Mouse (Mus musculus): ENCODE results near the gene Rspry1.

Gene Rspry1

DNA sequence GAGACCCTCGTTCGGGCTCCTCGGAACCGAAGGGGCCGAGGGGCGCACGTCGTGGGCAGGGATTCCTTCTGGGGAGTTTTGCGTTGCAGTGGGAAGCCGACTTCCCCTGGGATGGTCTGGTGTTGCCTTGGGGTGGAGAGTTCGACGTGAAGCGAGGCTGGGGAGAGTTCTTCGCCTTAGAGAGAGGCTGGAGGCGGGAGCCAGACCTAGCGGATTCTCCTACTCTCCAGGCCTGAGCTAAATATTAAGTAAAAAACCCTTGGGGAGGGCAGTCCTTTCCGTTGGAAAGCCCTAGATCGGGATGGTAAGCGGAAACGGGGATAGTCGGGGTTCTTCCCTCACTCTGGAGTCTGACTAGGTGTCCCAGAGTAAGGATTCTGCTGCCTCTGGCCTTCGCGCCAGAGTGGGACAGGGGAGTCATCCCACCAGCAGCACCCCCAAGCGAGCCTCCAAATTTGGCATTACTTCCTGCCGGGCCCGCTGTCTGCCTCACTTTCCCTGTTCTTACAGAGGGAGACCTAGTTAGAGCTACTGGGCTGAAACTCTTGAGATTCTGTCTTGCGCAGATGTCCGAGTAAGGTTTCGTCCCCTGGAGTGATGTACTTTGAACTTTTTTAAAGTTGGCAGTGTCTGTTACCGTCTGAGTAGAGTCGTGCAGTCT lies 864 bp downstream of the Rspry1 start:
- no peak for DNase-seq (ENCODE audit: low read depth, low spot score)

DNA sequence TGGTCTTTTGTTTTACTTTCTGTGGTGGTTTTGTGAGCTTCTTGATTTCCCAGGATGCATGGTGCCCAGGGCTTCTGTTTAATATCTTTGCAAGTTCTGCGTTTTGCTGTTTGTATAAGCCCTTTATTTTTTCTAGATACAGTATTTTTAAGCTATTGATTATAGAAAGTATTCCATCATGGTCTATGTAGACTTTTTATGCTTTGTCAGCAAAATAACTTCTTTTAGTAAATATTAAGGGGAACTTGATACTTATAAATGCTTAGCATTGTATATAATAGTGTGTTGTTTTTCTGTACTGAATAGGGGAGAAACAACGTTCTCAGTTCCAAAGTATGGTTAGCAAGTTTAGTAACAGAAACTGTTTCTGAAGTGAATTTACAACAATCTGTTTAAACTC lies 2.3 kb downstream of the Rspry1 start:
- no peak for DNase-seq (ENCODE audit: low read depth, low spot score)

DNA sequence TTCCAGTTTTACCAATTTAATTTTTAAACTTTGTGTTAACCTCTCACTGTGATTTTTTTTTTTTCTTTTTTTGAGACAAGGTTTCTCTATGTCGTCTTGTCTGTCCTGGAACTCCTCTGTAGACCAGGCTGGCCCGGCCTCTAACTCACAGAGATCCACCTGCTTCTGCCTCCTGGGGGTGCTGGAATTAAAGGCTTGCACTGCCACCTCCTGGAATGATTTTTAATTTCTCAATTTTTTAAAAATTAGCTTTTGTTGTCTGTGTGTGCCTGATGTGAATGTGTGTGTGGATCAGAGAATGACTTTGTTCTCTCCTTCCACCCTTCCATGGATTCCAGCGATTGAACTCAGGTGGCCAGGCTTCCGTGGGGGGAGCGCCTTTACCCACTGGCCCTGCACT lies 5.3 kb downstream of the Rspry1 start:
- DNase-seq (ENCODE audit: low read depth, low spot score) = no peak

DNA sequence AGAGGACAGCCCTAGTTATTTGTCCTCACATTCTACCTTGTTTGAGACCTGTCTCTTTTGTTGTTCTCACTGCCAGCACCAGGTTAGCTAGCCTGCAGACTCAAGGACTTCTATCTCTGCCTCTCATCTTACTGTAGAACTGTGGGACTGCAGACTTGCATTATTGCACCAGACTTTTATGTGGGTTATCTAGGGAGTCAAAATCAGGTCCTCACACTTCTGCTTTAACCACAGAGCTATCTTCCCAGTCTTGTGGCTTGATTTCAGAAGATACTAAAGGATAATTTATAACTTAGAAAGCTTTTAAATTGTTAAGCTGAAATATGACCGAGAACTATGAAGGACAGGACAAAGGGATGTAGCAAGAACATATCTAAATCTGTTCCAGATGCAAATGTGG lies 23.1 kb downstream of the Rspry1 start:
- no peak for DNase-seq (ENCODE audit: low read depth, low spot score)

DNA sequence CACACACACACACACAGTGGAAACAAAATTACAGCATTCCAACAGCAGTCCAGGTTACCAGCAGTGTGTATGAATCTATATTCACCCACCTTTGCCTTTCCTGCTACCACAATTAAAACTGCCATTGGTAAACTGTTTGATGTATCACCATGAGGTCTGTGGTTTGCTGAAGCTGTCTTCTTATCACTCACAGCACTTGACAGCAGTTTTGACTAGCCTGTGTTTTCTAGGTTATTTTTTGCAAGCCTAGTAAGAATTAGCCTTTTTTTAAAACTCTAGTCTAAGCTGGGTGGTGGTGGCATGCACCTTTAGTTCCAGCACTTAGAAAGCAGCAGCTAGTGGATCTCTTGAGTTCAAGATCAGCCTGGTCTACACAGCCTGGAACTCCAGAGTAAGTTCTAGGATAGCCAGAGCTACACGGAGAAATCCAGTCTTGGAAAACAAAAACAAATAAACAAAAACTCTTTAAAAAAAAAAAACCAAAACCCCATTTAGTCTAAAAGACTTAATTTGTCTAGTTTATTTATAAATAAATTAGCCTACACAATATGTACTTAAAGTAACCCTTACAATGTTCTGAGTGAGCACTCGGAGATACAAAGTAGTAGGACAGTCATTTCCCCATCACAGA lies 31.9 kb downstream of the Rspry1 start:
- no peak for DNase-seq (ENCODE audit: low read depth, low spot score)

DNA sequence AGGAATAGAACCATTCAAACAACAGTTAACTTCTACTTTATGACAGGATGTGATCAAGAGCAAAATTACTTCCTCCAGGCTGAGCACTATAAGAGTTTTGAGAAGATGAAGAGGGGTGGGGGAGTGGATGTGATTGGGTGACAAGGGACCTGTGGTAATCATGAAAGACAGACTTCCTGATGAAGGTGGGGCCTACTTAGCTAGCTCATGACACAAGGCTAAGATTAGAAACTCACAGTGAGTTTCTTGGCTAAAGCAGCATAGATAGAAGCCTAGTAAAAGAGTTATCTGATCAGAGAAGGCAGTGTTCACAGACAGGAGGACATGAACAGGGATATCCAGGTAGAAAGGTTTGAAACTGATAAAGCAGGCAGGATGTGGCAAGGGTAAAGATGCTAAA lies 32.5 kb downstream of the Rspry1 start:
- no peak for DNase-seq (ENCODE audit: low read depth, low spot score)

DNA sequence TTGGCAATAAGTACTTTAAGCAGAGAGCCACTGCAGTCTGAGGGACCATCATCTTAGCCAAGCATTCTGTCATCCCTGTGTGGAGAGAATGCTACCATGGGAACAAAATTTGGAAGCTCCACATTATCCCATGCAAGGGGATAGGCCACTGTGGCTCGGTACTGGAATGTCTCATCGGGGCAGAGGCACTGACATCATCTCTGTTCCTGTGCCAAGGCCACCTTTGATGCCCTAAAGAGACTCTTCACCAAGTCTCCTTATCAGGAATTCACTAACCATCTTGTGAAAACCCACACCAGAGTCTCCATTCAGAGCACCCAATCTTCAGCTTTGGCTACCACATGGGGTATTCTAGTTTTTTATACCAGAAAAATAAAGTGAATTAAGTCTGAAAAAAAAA lies 39.4 kb downstream of the Rspry1 start:
- no peak for DNase-seq (ENCODE audit: low read depth, low spot score)

DNA sequence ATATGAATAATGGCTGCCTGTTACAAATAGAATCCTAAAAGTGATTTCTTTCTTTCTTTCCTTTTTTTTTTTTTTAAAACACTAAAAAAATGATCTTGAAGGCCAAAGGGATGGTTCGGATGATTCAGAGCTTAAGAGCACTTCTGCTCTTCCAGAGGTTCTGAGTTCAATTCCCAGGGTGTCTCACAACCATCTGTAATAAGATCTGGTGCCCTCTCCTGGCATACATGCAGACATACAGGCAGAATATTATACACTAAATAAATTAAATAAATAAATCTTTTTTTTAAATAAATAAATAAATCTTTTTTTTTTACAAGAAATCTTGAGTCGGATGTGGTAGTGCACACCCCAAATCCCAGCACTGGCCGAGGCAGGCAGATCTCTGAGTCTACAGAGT lies 40.2 kb downstream of the Rspry1 start:
- no peak for DNase-seq (ENCODE audit: low read depth, low spot score)

DNA sequence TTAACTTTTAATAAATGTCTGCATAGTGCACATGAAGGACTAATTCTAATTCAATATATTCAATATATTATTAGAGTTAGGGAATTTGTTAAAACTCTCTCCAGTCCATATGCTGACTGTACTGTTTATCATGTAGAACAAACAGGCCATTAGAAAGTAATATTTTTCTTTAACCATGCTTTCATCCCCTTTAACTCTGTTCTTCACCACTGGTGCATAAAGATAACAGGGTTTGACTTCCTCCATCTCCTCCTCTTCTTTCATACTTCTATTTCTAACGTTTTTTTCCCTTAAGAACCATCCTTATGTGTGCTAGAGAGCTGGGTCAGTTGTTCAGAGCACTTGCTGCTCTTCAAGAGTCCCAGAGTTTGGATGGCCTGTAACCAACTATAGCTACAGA lies 43.5 kb downstream of the Rspry1 start:
- DNase-seq (ENCODE audit: low read depth, low spot score) = no peak

DNA sequence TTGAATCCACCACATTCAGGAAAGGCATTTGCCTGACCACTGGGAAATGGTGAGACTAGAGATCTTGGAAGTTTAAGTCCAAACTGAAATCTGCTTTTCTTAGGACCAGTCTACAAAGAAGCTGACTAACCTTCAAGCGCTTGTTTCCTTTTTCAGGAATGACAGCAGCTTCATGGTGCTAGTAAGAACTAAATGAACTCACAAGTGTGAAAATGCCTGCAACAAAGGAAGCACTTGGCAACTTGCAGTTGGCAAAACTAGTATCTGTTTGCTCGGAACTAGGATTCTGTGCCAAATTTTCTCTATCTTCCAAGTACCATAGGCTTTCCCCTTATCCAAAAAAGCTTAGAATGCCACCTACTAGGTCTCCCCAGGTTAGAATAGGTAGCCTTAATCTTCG lies 44.4 kb downstream of the Rspry1 start:
- no peak for DNase-seq (ENCODE audit: low read depth, low spot score)

DNA sequence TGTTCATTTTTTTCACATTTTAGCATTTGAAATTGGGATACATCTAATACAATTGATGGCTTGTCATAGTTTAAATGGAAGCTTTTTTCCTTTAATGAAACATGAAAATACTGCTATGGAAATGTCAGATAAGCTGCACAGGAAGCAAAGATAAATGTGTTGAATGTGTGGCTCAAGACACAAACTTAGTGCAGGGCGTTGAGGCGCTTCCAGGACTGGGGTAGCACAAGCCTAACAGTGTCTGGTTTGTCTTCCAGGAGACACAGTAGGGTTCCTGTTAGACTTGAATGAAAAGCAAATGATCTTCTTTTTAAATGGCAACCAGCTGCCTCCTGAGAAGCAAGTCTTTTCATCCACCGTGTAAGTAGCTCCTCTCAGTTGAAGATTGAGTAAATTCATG lies 47.8 kb downstream of the Rspry1 start:
- DNase-seq (ENCODE audit: low read depth, low spot score) = no peak

DNA sequence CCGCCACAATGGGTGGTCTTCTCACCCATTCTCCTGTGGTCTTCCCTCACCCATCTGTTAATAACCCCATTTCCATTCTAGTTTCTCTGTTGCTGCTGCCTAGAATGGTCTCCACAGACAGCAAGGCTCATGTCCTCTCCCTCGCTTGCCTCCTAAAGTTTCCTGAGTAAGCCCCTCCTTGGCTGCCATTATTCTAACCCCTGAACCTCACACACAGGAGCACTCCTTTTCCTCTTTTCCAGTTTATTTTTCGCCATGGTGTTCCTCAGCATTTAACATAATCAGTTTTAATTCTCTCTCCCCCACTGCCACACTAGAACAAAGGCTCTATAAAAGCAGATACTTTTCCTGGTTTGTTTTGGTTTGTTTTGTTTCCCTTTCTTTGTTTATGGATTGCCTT lies 51.2 kb downstream of the Rspry1 start:
- DNase-seq (ENCODE audit: low read depth, low spot score) = no peak

DNA sequence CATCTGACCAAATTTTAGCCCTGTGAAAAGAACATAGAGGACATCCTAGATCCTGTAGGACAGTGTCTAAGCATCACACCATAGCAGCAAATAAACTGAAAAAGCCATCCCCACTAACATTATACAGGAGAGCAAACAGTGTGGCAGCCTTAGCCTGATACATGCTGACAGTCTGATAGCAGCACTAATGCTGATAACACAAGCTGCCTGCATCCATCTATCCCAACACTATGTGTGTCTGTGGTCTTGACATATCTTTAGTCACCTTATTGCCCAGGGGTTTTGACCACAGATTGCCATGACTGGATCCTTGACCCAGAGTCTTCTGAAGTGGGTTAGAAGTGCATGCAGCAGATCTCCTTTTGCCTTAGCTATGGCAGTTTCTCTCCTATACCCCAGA lies 53.3 kb downstream of the Rspry1 start:
- no peak for DNase-seq (ENCODE audit: low read depth, low spot score)

DNA sequence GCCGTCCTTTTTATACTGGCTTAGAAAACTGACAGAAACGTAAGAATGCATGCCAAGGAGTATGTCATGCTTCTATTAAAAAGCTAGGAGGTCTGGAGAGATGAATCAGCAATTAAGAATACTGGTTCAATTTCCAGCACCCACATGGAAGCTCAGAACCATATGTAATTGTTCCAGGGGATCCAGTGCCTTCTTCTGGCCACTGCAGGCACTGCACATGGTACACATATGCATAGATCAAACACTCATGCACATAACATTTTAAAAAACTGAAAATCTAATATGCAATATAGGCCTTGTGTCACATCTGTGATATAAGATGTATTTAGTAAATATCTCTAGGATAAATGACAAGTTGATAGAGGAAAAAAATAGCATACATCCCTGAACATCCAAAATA lies 56.3 kb downstream of the Rspry1 start:
- no peak for DNase-seq (ENCODE audit: low read depth, low spot score)

DNA sequence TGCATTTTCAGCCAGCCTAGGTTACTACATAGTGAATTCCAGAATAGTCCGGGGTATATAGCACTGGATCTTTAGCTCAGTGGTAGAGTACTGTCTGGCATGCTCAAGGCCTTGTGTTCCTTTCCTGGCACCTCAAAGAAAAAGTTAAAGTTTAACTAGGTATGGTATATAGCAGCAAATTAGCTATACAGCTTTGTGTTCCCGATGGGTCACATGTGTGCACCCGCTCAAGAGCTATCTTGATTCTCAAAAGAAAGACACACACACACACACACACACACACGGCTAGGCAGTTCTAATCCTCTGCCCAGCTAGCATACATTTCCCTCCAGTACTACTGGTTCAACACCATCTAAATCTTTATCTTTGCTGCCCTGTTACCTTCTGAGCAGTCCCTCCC lies 58.7 kb downstream of the Rspry1 start:
- no peak for DNase-seq (ENCODE audit: low read depth, low spot score)

DNA sequence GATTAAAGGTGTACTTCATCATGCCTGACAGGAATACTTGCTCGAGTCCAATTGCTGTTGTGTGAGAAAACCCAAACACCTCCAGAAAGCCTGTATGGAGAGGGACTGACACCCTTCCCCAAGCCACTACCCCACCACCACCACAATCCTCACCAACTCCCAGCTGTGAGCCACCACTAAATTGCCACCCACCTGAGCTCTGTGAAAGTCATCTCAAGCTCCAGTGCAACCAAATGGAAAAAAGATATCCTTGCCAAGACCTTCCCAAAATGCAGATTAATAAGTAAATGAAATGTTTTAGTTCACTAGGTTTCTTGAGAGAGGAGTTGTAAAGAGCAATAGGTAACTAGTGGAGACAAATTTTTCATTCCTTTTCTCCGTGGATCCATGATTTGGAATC lies 63.0 kb downstream of the Rspry1 start:
- no peak for DNase-seq (ENCODE audit: low read depth, low spot score)

DNA sequence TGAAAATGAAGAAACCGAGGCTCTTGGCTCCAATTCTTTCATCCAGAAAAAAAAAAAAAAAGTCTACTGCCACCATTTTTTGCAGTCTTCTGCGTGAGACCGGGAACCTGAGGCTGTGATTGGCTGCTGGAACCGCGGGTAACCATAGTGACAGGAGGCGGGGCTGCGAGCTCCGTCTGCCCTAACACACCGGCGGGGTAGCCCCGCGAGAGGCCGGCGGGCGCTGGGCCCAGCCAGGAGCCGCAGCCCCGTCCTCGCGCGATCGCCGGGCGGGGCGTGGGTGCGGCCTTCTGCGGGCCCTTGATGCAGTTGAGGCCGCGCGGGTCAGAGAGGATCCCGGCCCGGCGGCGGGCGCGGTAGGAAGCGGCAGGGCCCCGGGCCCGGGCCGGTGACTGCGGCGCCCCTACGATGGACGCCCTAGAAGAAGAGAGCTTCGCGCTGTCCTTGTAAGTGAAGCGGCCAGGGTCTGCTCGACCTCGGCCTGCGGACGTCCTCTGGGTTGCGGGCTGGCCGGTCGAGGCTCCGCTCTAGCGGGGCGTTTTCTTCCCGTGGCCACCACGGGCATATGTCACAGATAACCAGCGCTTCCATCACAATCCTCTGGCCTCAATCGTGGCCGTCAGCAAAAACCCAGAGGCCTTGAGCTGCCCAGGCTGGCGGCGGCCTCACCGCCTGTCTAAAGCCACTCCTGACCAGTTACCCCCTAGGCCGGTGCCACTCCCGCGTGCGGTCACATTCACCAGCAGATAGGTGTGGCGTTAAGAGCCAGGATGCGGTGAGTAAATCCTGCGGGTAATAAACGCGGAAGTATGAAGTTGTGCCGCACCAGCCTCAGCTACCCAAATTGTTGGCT lies 64.9 kb downstream of the Rspry1 start, which contains the start of gene Arl2bp:
Arl2bp (plus strand) TSS at position 145 of the 853 bp plus-strand sequence.
- DNase-seq (ENCODE audit: low read depth, low spot score) = peak; percentile 88

DNA sequence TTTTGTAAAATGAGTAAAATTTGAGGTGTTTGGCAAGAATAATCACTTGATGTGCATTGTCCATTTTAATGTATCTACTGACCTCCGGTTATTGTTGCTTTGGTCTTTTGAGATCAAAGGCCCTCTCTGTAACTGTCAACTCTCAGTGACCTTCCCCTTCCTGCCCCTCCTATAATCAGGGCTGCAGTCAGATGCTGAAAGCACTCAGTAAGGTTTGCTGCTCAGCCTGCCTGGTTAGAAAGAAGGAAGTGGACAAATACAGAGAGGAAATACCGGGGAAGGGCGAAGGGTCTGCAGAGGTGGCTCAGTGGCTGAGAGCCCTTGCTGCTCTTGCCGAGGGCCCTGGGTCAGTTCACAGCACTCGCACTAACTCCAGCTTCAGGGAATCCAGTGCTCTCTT lies 72.6 kb downstream of the Rspry1 start:
- no peak for DNase-seq (ENCODE audit: low read depth, low spot score)

DNA sequence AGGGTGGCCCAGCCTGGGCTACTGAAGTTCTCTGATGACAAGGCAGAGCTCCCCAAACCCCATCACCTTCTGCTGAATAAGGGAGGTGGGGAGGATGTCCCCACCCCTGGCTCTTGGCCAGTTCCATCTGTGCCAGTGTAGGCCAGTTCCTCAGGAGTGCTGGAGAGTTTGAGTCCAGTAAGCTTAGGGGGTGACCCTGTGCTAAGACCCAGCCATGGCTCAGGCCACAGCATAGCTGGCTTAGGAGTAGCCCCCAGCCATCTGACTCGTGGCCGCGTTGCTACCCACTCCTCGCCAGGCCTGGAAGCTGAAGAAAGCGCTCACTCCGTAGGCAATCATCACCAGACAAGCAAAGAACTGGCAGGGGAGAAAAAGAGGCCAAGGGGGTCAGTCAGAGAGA lies 74.2 kb downstream of the Rspry1 start:
- no peak for DNase-seq (ENCODE audit: low read depth, low spot score)

DNA sequence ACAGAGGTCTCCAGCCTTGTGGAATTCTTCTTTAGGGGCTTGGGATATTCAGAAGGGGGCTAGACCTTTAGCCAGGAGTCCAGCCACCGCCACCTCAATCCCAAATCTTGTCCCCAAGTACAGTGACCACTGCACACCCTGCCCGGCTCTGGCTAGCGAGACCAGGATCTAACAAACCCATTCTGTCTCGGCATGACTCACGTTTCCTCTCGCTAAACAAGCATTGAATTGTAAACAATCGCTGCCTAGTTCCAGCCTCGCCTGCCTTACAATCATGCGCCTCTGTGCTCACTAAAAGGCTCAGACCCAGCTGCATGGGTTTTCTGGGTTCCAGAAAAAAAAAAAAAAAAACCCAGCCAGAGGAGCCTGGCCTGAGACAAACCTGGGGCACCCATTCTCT lies 76.8 kb downstream of the Rspry1 start:
- no peak for DNase-seq (ENCODE audit: low read depth, low spot score)

DNA sequence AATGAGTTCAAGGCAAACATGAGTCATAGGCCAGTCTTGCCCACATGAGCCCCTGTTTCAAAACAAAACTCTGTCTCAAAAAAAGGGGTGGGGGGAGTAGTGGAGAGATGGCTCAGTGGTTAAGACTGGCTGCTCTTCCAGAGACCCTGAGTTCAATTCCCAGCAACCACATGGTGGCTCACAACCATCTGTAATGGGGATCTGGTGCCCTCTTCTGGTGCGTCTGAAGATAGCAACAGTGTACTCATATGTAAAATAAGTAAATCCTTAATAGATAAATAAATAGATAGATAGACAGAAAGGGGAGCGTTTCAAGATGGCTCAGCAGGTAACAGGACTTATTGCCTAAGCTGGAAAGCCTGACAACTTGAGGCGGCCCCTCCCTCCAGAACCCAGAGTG lies 78.7 kb downstream of the Rspry1 start:
- no peak for DNase-seq (ENCODE audit: low read depth, low spot score)

DNA sequence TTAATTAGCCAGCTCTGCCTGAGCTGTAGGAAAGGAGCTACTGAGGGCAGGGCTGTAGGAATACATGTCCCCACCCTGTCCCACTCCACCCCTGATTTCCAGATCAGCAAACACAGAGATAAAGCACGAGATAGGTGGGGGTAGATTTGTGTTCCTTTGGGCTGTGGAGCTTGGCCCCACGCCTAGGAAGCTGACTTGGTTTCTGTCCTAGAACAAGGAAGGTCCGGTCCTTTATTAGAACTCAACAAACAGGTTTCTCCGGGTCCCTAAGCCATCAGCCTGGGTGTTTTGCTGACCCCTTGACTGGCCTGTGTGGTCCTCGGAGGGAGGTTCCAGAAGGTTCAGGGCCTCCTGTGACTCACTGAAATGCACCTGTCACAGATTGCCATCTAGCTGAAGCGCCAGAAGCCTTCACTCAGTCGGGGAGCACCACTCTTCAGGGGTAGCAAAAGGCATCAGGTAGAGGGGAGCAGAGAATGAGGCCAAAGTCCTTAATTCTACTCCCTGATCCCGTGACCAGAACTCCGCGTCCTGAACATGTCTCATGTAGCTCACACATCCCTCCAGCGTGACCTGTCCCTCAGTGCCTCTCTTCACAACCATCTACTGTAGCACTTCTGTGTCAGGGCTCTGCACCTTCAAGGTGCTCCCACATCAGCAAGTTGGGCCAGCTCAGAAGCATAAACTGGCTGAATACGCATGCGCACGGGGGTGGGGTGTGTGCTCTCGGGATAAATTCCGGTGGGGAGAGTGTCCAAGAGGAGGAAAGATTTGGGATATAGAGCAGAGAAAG lies 81.2 kb downstream of the Rspry1 start:
- no peak for DNase-seq (ENCODE audit: low read depth, low spot score)
